Mouse (Mus musculus): ENCODE results near the gene Fxr1.
A peak's percentile ranks its signal among the peaks of the same experiment; 100 is the strongest.
"Not testable (repeated sequence)": the region's sequence is repeated elsewhere in the genome, so short reads cannot be mapped to it uniquely, and the experiment has no call there.

Gene Fxr1

GRCm38 (mm10) chr3:34041990-34042389 lies 22.2 kb downstream of the Fxr1 start:
- no peak for DNase-seq (ENCODE audit: low read depth, low spot score)

GRCm38 (mm10) chr3:34062352-34062751 lies 42.6 kb downstream of the Fxr1 start:
- DNase-seq (ENCODE audit: low read depth, low spot score): no peak

DNA sequence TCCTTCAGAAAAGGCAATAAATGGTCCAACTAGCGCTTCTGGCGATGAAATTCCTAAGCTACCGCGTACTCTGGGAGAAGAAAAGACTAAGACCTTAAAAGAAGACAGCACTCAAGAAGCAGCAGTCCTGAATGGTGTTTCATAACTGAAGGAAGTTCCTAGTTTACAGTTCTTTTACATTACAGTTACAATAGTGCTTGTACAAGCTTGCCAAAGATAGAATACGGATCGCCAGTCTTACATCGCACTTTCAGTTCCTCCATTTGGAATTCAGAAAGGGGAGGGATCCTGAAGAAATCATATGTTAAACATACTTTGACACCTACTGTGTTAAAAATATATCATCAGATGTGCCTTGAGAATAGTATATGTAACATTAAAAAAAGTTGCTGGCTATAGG lies 49.2 kb downstream of the Fxr1 start:
- DNase-seq (ENCODE audit: low read depth, low spot score): not testable (repeated sequence)

GRCm38 (mm10) chr3:34072726-34073125 lies 53.0 kb downstream of the Fxr1 start:
- no peak for DNase-seq (ENCODE audit: low read depth, low spot score)

- no peak for DNase-seq (ENCODE audit: low read depth, low spot score)
Observed at GRCm38 (mm10) chr3:34076058-34076759, 56.5 kb downstream of the Fxr1 start.

DNA sequence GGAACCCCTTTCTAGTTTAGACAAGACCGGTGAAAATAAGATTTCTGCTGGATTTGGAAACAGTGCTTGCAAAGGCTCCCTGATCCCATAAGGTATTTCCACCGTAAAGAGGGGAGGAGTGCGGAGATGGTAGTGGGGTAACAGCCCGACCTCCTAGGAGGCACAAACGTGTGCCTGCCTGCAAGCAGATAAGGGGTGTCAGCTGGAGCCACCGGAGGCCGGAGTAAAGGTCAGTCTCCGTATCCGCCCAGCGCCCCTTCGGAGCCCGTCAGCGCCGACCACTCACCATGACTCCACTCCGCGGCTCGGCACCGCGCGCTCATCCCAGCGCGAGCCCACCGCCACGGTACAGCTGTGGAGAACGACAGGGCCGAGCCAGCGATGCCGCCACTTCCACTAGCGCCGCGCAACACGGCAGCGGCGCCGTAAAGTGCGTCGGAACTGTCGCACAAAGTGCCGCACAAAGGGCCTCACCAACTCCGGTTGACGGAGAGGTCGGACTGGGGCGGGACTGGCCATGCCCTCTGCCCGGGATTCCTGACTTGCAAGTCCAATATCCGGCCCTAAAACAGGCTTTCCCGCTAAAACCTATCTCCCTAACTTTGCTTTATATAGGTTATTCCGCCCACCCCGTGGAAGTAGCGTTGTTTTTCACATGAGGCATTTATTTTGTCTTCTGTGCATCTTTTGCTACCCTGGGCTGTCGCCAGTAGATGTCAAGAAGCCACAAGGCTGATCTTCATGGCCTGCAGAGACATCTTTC lies 61.3 kb downstream of the Fxr1 start, which contains the start of gene Dnajc19:
TSS of gene Dnajc19 (minus strand) at position 422 of the 763 bp plus-strand sequence.
- DNase-seq (ENCODE audit: low read depth, low spot score): peak; percentile 94

DNA sequence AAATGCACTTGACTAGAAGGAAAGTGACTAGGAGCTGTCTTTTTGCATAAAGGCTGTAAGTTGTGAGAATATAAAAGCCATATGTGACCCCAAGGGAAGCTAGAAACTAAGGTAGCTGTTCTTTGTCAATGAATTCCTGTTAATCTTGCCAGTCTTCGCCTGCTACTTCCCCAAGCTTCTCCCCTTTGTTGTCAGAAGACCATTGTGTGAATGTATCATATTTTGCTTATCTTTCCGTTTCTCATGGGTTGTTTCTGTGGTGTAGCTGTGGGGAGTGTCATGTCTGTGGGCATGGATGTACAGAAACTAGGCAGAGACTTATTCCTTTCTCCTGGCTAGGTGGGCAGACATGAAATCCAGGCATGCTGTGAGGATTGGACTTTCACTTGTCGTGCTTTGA lies 62.2 kb downstream of the Fxr1 start:
- DNase-seq (ENCODE audit: low read depth, low spot score): no peak

GRCm38 (mm10) chr3:34083655-34084054 lies 63.9 kb downstream of the Fxr1 start:
- no peak for DNase-seq (ENCODE audit: low read depth, low spot score)

DNA sequence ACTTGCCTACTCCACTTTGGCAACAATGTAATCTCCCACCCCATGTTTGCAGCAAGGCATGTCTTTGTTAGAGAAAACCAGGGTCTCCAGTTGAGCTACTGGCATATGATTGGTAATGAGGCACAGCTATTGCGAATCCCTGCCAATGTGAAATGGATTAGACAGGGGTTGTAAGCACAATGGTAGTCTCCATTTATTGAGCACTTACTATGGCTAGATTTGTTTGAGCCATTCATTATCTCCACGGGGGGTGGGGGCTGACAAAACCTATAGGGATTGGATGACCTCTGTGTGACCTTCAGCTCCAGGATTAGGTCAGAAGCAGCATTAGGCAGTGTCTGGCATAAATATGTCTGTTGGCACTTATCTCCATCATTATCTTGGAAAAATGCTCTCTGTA lies 83.1 kb downstream of the Fxr1 start:
- DNase-seq (ENCODE audit: low read depth, low spot score): peak; percentile 44

DNA sequence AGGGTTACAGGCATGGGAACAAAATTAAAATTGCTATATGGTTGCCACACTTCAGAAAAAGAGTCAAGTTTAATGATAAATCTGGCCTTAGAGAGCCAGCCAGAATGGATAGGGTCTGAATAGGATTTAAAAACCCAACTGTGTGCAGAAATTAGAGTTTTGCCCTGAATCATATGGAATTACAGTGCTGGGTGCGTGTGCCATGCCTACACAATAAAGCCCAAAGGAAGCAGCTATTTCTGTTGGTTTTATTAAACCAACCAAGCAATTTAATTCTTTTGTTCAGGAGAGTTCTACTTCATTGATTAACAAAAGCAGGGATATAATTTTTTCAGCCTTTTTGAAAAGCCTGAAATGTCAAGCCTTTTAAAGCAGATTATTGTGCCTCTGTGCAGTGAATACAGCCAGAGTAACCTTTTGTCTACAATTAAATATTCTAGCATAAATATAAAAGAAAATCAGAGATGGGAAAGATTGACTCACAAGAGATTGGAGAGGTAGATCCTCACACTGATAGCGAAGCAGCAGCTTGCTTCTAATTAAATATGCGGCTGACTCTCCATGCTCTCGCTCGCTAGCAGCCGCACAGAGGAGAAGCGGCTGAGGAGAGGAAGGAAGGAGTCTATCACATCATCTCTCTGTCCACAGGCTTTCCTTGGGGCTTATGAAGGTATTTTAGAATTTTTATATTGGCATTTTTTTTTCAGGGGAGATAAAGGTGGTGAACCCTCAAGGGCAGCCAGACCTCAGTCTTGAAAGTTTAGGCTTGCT lies 84.3 kb downstream of the Fxr1 start:
- DNase-seq (ENCODE audit: low read depth, low spot score): no peak

GRCm38 (mm10) chr3:34106421-34106820 lies 86.7 kb downstream of the Fxr1 start:
- DNase-seq (ENCODE audit: low read depth, low spot score): no peak

DNA sequence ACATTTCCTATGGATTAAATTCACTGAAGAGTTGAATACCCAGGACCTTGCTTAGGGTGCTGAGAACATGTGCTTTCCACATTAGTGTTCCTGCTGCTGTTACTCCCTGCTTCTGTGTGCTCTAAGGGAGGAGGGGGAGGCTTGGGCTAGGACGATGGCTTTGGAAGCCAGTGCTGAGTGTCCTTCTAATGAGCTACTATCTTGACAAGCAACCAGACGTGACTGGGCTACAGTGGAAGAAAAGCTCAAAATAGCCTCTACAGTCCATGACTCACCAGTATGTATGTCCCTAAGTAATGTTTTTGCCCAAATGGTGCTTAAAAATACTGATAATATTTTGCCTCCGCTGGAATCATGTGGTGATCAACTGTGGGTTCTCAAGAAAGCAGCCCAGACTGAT lies 87.9 kb downstream of the Fxr1 start:
- no peak for DNase-seq (ENCODE audit: low read depth, low spot score)

DNA sequence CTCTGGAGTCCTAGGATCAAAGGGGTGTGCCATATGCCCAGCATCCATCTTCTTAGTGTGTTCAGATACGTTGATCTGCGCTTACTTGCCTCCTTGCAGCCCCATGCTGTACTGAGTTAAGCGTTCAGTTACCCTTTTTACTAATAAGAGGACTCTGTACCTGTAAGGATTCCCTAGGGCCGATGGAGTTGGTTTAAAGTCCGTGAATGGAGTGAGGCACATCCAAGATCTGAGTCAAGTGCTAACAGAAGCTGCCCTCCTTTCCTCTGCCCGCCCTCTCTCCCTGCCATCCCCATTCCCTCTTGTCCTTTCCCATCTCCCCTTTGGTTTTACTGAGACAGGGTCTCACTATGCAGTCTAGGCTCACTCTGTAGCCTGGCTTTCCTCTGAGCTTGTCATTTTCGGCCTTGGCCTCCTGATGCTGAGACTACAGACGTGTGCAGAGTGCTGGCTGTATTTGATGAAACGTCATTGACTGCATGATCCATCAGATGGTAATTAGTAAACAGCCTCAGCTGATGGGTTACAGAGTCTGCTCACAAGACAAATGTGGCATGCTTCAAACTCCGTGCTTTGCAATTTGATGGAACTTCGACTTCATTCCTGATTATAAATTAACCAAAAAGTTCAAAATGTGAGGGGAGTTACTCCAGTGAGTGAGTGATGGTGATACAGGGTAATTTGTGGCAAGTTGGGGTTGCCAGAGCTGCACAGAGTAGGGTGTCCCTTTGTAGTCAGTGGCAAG lies 92.4 kb downstream of the Fxr1 start:
- no peak for DNase-seq (ENCODE audit: low read depth, low spot score)

GRCm38 (mm10) chr3:34115806-34116205 lies 96.1 kb downstream of the Fxr1 start:
- no peak for DNase-seq (ENCODE audit: low read depth, low spot score)

GRCm38 (mm10) chr3:34119869-34120268 lies 100.1 kb downstream of the Fxr1 start:
- DNase-seq (ENCODE audit: low read depth, low spot score): peak; percentile 13
